Mouse (Mus musculus) megakaryocyte-erythroid progenitor cell, adult 5-6 weeks (primary cell): ENCODE measurements at regions not wholly inside any gene's neighbourhood (a gene's known extent, or its start where the extent isn't known, plus 50 kb on each side); places are given as distances from the start of the nearest gene placed in this dataset.

Source experiments
- ATAC-seq: replicated peaks from 2 replicates; pipeline ENCODE4 v1.8.0; 2016; ENCODE audit warnings: mild to moderate bottlenecking, inconsistent platforms; ENCODE audit not compliant: severe bottlenecking, poor library complexity, low FRiP score, low TSS enrichment

- no peak for ATAC-seq
Measured at GRCm38 (mm10) chr11:114447461-114447847, 220.9 kb upstream of the Rpl38 start.

- peak; percentile 94 for ATAC-seq
Measured at GRCm38 (mm10) chr11:114446617-114447460, 221.5 kb upstream of the Rpl38 start.

GRCm38 (mm10) chr11:114446075-114446616 is 222.2 kb upstream of the Rpl38 start:
- ATAC-seq: peak; percentile 56

GRCm38 (mm10) chr11:114444211-114444610 is 224.1 kb upstream of the Rpl38 start:
- ATAC-seq: no peak

DNA sequence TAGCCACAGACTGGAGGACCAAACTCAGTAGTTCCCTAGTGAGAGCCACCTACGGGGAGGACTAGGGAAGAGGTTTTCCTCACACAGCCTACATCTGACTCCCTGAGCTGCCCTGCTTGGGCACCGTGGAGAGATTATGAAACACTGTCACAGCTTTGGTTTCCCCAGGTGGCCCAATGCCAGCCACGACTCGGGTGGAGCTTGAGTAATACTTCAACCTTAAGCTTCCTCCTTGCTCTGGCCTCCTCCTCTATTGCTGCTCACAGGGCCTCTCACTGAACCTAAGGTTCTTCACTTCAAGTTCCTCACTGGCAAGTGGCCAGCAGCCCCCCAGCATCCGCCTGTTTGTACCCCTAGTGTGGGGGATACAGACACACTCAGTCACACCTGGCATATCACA is 224.9 kb upstream of the Rpl38 start:
- ATAC-seq: no peak

DNA sequence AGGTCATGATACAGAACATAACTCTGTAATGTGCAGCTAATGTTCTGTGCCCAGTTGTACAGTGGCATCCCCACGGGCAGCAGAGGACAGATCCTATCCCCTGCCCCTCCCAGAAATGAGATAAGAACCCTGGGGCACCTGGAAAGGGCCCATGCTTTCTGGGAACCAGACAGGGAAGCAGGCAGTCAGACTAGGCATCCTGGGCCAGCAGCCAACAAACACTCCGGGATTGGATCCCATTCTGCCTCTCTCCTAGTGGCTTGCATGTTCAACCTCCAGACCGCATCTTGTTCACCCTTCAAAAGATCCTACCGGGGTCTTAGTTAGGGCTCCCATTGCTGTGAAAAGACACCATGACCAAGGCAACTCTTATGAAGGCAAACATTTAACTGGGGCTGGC is 229.0 kb upstream of the Rpl38 start:
- ATAC-seq: no peak

DNA sequence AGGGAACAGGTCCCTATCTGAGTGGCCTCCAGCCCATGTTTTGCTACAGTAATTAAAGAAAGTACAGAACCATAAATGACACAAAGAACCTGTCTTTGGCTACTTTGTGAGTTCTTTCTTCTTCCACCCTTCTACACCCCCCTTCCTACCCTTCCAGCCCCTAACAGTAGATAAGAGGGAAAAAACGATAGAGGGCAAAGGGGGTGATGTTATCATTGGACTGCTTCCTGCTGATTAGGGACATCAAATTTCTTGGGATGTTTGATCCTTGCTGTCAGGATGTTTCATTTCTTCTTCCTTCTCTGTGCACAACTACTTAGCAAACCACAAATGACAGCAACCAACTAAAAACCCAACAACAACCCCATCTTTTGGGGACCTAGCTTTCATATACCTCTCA is 232.5 kb upstream of the Rpl38 start:
- no peak for ATAC-seq

DNA sequence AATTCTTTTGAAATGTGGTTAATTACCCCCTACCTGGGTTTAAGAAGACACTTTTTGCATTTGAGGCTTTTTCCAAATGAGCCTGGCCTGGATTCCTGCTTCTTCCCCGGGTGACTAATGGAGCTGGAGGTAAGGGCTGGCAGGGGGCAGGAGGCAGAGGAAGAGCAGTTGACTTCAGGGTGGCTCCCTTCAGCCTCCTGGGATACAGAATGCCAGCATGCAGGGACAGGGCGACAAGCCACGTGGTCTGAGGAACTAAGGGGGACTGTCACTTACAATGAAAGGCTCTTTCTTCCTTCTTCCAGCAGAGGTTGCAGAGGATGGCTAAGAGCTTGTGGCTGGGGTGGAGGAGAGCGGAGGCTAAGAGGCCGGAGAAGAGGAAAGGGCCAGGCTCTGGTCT is 234.8 kb upstream of the Rpl38 start:
- ATAC-seq: no peak

DNA sequence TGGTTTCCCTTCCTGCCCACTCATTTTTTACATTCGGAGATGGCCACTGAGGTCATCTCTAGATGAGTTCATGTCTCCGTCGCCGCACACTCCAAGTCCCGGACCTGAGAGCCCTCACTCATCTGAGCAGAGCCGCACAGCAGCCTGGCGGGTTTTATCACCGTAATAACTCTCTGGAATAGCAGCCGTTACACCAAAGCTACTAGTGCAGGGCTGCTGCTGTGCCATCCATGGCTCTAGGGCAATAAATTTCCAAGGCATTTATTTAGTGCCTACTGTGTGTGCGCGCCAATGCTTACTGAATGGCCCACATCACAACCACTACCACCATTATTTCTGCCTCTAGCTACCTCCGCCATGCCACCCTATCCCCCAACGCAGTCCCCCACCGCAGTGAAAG is 242.9 kb upstream of the Rpl38 start:
- no peak for ATAC-seq

DNA sequence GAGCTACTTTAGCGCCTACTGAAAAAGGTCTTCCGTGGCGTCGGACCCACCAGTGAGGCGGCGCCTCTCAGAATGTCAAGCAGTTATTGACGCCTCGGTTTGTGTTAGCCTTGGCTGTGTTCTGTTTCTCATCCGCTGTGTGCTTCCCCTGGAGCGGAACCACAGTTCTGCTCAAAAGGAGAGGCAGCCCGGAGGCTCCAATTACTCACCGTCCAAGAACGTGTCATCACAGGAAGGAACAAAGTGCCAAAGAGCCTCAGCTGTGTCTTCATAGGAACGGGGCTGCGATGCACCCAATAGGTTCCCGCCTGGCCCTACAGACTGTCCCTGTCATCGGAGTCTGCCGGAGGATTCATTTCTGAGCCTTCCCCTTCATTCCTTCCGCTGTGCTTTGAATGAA is 245.0 kb upstream of the Rpl38 start:
- ATAC-seq: no peak

GRCm38 (mm10) chr11:114419002-114419401 is 249.3 kb upstream of the Rpl38 start:
- ATAC-seq: no peak

DNA sequence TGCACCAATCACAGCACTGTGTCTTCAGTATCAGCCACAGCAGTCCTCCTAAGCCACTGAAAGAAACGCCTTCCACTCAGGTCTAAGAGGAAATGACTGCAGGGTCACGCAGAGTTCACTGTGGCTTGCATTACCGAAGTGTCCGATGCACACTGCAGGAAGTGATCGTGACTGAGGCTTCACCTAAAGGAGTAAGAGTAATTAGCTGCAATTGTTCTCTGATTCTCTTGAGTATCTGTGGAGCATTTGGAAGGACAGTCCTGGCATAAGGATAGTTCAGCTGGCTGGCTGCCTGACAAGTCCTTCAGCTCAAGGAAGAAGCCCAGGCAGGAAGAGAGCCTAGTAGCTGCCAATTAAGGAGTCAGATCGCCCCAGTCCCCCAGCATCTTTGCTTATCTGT is 252.2 kb upstream of the Rpl38 start:
- no peak for ATAC-seq

DNA sequence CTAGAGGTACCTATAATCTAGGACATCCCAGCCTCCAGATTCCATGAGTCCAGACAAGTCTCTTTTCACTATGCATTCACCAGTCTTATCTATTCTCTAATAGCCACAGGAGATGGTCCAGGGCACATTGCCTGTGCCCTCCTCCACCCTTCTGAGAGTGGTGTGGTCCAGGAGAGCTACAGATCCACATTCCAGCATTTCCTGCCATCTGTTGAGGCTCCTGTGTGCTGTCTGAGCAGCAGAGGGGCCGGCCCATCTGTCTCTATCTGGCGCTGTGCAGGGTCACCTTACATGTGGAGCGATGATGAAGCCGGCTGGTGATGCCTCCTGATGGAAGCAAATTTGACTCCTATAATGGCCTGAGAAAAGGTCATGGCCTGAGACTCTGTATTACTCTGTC is 263.9 kb upstream of the Rpl38 start:
- ATAC-seq: no peak

- ATAC-seq: no peak
Measured at GRCm38 (mm10) chr11:114402556-114403320, 265.6 kb upstream of the Rpl38 start.

GRCm38 (mm10) chr11:114400701-114401100 is 267.6 kb upstream of the Rpl38 start:
- ATAC-seq: no peak

DNA sequence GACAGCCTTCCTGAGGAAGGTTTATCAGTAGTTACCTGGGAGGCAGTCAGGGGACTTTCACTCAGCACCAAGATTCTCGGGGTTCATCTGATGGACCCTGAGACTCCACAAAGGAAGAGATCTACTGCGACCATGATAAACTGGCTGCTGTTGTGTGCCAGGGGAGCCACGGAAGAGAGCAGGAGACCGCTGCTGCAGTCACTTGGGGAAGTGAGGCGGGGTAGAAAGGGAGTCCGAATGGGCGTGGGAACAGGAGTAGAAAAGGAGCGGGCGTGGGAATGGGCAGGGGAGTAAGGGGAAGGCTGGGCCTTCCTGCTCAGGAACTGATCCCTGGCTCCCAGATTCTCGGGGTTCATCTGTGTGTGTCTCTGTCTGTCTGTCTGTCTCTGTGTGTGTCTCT is 276.2 kb upstream of the Rpl38 start:
- 0 out of 2 replicates have a peak, but pooled peaks have one; percentile 55 for ATAC-seq

GRCm38 (mm10) chr11:114391553-114391952 is 276.8 kb upstream of the Rpl38 start:
- ATAC-seq: peak; percentile 43

- no peak for ATAC-seq
Measured at GRCm38 (mm10) chr11:114387091-114387490, 281.2 kb upstream of the Rpl38 start.

DNA sequence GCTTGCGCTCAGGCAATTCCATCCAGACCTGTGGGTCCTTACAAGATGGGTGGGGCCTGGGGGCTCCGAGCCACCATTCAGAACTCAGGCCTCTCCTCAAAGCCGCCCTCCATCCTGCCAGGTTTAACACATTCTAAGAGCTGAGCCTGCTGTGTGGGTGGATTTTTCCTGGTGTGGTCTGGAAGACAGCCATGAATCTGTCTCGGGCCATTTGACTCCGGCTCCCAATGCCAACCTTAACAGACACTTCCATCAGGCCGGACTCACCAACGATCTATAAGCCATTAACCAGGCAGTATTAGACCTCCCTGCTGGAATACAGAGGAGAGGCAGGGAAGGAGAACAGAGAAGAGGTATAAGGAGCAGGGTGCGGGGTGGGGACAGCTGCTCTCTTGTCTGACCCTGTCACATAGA is 288.9 kb upstream of the Rpl38 start:
- no peak for ATAC-seq

- no peak for ATAC-seq
Measured at GRCm38 (mm10) chr11:114375921-114376320, 292.4 kb upstream of the Rpl38 start.

DNA sequence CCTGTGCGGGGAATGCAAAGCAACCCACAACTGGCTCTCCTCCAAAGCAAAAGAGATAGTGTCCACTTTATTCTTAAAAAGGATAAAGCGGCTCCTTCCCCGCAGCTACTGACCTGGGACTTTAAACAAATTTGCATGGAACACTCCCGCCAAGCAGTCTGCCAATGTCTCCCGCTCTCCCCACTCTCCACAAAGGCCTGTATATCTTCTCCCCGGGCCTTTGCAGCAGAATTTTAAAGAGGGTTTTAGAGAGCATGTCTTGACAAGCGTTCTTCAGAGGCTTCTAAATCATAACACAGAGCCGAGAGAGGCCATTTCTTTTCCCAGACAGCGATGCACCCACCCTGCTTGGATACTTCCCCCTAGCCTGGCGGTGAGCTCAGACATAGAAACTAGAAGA is 297.6 kb upstream of the Rpl38 start:
- ATAC-seq: no peak
